Mouse (Mus musculus) lung, postnatal 0 days (tissue): ENCODE data around the gene Dazap2. TPM values are rescaled to one million over a fixed set of nuclear protein-coding genes. Genes with fewer than 3 reads are reported as not detected.

Source experiments
- ATAC-seq: fragments of 200-750 bp; cut with Nextera tagmentation; 2 replicates; pipeline ENCODE4 v1.8.0; 2017; ENCODE audit warnings: moderate library complexity
- DNase-seq: peaks from one replicate; pipeline ENCODE4 v3.0.0-alpha.2; 2016; ENCODE audit warnings: low spot score
- H3K27ac ChIP-seq: fragments of 300-500 bp; sonication (generic); 2 replicates; pipeline ENCODE4 v1.5.1; 2014; ENCODE audit warnings: antibody characterized with exemption, mild to moderate bottlenecking, low read length, mixed read lengths
- H3K27me3 ChIP-seq: fragments of 300-500 bp; sonication (generic); replicated peaks from 2 replicates; pipeline ENCODE4 v1.6.1; 2014; ENCODE audit warnings: low read length, mixed read lengths; ENCODE audit not compliant: insufficient read depth
- H3K36me3 ChIP-seq: fragments of 300-500 bp; sonication (generic); 2 replicates; pipeline ENCODE4 v1.6.1; 2014; ENCODE audit warnings: low read length, mixed read lengths; ENCODE audit not compliant: insufficient read depth
- H3K4me1 ChIP-seq: fragments of 300-500 bp; sonication (generic); 2 replicates; pipeline ENCODE4 v1.6.1; 2014; ENCODE audit warnings: antibody characterized with exemption, low read depth, low read length, mixed read lengths; ENCODE audit not compliant: insufficient read depth
- H3K4me2 ChIP-seq: fragments of 300-500 bp; sonication (generic); replicated peaks from 2 replicates; pipeline ENCODE4 v1.6.1; 2014; ENCODE audit warnings: low read depth, mild to moderate bottlenecking, low read length, moderate library complexity, mixed read lengths
- H3K4me3 ChIP-seq: fragments of 300-500 bp; sonication (generic); 2 replicates; pipeline ENCODE4 v1.5.1; 2014; ENCODE audit warnings: low read depth, low read length
- H3K9ac ChIP-seq: fragments of 300-500 bp; sonication (generic); replicated peaks from 2 replicates; pipeline ENCODE4 v1.6.1; 2014; ENCODE audit warnings: low read depth, mild to moderate bottlenecking
- H3K9me3 ChIP-seq: fragments of 300-500 bp; sonication (generic); 2 replicates; pipeline ENCODE4 v1.6.1; 2016; ENCODE audit warnings: low read length, mixed read lengths
- CTCF ChIP-seq: IDR thresholded peaks from 2 replicates; pipeline ENCODE4 v1.5.1; 2016; ENCODE audit warnings: antibody characterized with exemption, mild to moderate bottlenecking
- EP300 ChIP-seq: IDR thresholded peaks from 2 replicates; pipeline ENCODE4 v1.6.1; 2016; ENCODE audit warnings: antibody characterized with exemption, mild to moderate bottlenecking, control low read depth
- WGBS: fragments of 180-500 bp; shearing (Covaris S2); extraction: QIAGEN DNeasy Blood & Tissue Kit; methylation state at CpG from one replicate; pipeline ENCODE4 v1.1.7; 2014; 5-methylcytosine and 5-hydroxymethylcytosine counted together
- polyA plus RNA-seq: library from polyadenylated mRNA; unstranded; fragments of >200 nt; fragmentation: Nextera tagmentation; extraction: Ambion mirVana; gene quantifications from 2 replicates; pipeline ENCODE4 v1.2.1, GENCODE M21; 2015

The Dazap2 gene
- polyA plus RNA-seq = 246 and 299 TPM in 2 replicates

DNA sequence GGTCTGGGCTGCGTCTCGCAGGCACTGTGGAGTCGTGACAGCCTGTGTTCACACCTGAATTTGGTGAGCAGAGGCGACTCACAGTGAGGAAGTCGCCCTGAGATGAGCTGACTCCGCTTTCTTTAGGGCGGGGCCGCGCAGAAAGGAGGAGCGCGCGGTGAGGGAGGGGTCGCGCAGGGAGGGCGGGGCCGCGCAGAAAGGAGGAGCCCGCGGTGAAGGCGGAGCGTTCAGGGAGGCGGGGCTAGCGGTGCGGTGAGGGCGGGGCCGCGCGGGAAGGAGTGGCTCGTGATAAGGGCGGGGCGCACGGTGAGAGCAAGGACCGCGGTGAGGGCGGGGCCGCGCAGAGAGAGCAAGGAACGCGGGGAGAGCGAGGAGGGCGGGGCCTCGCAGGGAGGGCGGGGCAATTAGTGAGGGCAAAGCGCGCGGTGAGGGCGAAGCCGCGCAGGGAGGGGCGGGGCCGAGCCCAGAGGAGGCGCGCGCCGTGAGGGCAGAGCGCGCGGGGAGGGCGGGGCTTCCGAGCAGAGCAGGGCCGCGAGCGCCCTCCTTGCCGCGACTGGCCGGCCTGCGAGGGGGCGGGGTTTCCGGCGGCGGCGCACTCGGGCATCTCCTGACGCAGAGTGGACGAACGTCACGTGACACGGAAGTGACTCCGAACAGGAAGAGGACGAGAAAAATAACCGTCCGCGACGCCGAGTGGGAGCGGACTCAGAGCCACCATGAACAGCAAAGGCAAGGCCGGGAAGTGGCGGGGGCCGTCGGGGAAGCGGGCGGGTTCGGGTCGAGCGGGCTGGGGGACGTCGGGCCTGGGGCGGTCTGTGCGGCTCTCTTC is at the start of gene Dazap2:
Dazap2 (plus strand) TSS at position 354 of the 829 bp plus-strand sequence.
- ATAC-seq = peak; percentile 88
- H3K4me3 ChIP-seq = peak within 1 kb of the TSS; percentile 97
- H3K4me1 ChIP-seq = peaks cover 7% of the 10 kb centered on the region; the same call in 1 of the 2 replicates
- no peaks in the 10 kb centered on the region for H3K27me3 ChIP-seq
- peak within 1 kb of the TSS; percentile 98 for H3K9ac ChIP-seq
- peaks cover 21% of the 10 kb centered on the region; the same call in 1 of the 2 replicates for H3K36me3 ChIP-seq
- 1% methylated on average over 52 of the region's 99 CpGs for WGBS
- peak within 1 kb of the TSS; percentile 69 for H3K4me2 ChIP-seq
- TF ChIP-seq EP300 (no peak), CTCF (peak; percentile 49)
- peak within 1 kb of the TSS; percentile 100 for H3K27ac ChIP-seq
- H3K9me3 ChIP-seq = no peaks in the 10 kb centered on the region
- peak; percentile 99 for DNase-seq

- no peak overlapping the region for H3K4me3 ChIP-seq
- H3K4me1 ChIP-seq = no peaks in the 10 kb centered on the region
- no peak overlapping the region for H3K27ac ChIP-seq
- no peak overlapping the region for H3K4me2 ChIP-seq
- 53% methylated on average over 2 of the region's 2 CpGs for WGBS
- no peak overlapping the region for H3K9ac ChIP-seq
- DNase-seq (no peak), ATAC-seq (no peak)
- TF ChIP-seq EP300 = no peak
- TF ChIP-seq CTCF = no peak
- no peaks in the 10 kb centered on the region for H3K27me3 ChIP-seq
- no peaks in the 10 kb centered on the region for H3K36me3 ChIP-seq
- no peaks in the 10 kb centered on the region for H3K9me3 ChIP-seq
These were observed 48.6 kb upstream of the Dazap2 start for GRCm38 (mm10) chr15:100566531-100566930.

DNA sequence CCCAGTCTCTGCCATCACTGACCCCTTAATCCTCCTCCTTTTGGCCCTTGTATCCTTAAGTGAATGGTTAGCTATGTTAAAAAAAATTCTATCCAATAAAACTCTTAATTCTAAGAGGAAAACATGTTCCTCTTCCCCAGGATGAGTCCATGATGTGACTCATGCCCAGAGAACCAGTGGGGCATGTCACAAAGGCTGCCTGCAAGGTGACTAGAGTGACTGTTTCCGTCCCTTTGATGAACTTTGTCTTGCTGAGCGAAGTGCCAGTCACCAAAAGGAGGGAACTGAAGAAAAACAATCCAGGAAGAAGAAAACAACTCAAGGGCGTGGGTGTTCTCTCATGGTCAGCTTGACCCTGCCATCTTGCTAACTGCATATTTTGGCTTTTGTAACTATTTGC is 45.9 kb upstream of the Dazap2 start:
- no peak overlapping the region for H3K4me3 ChIP-seq
- no peaks in the 10 kb centered on the region for H3K9me3 ChIP-seq
- no peak overlapping the region for H3K9ac ChIP-seq
- no peaks in the 10 kb centered on the region for H3K36me3 ChIP-seq
- no peaks in the 10 kb centered on the region for H3K27me3 ChIP-seq
- TF ChIP-seq CTCF = no peak
- TF ChIP-seq EP300 = no peak
- H3K4me1 ChIP-seq = peaks cover 9% of the 10 kb centered on the region; the same call in 1 of the 2 replicates
- no peak for DNase-seq
- no peak overlapping the region for H3K4me2 ChIP-seq
- no peak for ATAC-seq
- H3K27ac ChIP-seq = no peak overlapping the region
- WGBS = 57% methylated on average over 3 of the region's 3 CpGs

DNA sequence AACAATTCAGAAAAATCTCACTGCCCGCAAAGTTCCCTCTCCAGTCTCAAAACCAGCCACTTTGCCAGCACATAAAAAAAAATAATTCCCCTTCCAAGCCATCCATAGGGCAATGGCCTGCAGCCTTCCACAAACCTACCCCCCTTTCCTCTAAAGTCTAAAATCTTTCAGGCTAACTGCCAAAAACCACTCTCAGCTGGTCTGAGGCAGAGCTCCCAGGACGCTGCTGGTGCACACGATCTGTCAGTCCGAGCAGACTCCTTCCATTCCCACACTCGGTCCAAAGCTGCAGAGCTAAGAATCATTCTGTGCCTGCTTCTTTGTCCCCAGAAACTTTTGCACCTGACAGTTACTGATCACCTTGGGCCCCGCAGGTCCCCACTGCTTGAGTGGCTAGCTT is 41.2 kb upstream of the Dazap2 start:
- ATAC-seq = peak; percentile 72
- Histone ChIP-seq H3K27ac (peak overlapping the region; percentile 71), H3K36me3 (no peaks in the 10 kb centered on the region), H3K4me3 (no peak overlapping the region), H3K27me3 (no peaks in the 10 kb centered on the region), H3K9me3 (no peaks in the 10 kb centered on the region), H3K4me2 (no peak overlapping the region), H3K4me1 (peaks cover 11% of the 10 kb centered on the region; the same call in 1 of the 2 replicates), H3K9ac (0 out of 2 replicates have a peak overlapping the region, but pooled peaks have one; percentile 16)
- WGBS = 13% methylated on average over 6 of the region's 6 CpGs
- DNase-seq = peak; percentile 69
- TF ChIP-seq CTCF (no peak), EP300 (no peak)

DNA sequence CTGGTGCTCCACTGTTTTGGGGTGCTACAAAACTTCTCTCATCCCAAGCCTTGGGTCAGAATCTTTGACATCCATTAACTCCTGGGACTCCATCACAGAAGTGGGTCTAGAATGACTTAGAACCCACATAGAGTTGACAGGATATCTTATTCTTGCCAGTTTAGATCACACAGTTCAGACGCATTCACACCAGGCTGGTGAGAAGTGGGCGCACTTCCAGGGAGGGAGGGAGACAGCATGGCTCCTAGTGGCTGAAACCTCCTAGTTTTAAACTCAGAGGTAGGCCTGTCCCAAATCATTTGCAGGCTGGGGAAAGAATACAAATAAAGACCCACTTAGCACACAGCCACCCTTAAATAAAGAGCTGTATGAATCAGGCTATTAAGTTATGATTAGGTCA is 40.8 kb upstream of the Dazap2 start:
- ATAC-seq = peak; percentile 46
- peak overlapping the region; percentile 71 for H3K27ac ChIP-seq
- H3K4me3 ChIP-seq = no peak overlapping the region
- peaks cover 11% of the 10 kb centered on the region; the same call in 1 of the 2 replicates for H3K4me1 ChIP-seq
- 43% methylated on average over 2 of the region's 2 CpGs for WGBS
- H3K9me3 ChIP-seq = no peaks in the 10 kb centered on the region
- H3K36me3 ChIP-seq = no peaks in the 10 kb centered on the region
- DNase-seq = peak; percentile 9
- no peaks in the 10 kb centered on the region for H3K27me3 ChIP-seq
- no peak overlapping the region for H3K4me2 ChIP-seq
- 0 out of 2 replicates have a peak overlapping the region, but pooled peaks have one; percentile 16 for H3K9ac ChIP-seq
- no peak for TF ChIP-seq CTCF
- no peak for TF ChIP-seq EP300

DNA sequence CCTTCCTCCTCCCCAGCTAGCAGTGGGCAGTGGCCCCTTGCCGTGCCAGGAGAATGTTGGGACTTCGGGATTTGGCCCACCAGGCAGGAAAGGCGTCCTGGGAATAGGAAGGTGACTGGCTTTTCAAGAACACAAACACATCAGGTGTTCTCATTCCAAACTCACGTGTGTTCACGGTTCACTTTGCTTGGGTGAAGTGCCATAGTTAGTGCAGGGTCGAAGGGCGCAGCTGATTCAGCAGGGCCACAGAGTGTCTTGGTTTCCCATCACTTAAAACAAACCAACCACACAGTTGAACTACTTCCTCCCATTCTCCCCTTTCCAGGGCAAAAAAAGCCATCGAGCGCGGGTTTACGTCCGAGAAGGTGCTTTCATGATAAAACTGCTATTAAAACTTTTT is 39.8 kb upstream of the Dazap2 start:
- Histone ChIP-seq H3K4me1 (peaks cover 11% of the 10 kb centered on the region; the same call in 1 of the 2 replicates), H3K9ac (no peak overlapping the region), H3K9me3 (no peaks in the 10 kb centered on the region), H3K27me3 (no peaks in the 10 kb centered on the region), H3K27ac (peak overlapping the region; percentile 71), H3K36me3 (0 out of 2 replicates have a peak, but pooled peaks cover under 1% of the 10 kb centered on the region), H3K4me3 (no peak overlapping the region), H3K4me2 (no peak overlapping the region)
- TF ChIP-seq CTCF = no peak
- no peak for TF ChIP-seq EP300
- no peak for DNase-seq
- no peak for ATAC-seq
- WGBS = 82% methylated on average over 12 of the region's 12 CpGs
